Mouse (Mus musculus) kidney, postnatal 14 days (tissue): ENCODE measurements around the gene Adamtsl2.
A peak's percentile ranks its signal among the peaks of the same experiment; 100 is the strongest.

Source experiments
- DNase-seq: peaks from one replicate; pipeline ENCODE4 v3.0.0; 2022; ENCODE audit warnings: mixed read lengths

Adamtsl2 gene

DNA sequence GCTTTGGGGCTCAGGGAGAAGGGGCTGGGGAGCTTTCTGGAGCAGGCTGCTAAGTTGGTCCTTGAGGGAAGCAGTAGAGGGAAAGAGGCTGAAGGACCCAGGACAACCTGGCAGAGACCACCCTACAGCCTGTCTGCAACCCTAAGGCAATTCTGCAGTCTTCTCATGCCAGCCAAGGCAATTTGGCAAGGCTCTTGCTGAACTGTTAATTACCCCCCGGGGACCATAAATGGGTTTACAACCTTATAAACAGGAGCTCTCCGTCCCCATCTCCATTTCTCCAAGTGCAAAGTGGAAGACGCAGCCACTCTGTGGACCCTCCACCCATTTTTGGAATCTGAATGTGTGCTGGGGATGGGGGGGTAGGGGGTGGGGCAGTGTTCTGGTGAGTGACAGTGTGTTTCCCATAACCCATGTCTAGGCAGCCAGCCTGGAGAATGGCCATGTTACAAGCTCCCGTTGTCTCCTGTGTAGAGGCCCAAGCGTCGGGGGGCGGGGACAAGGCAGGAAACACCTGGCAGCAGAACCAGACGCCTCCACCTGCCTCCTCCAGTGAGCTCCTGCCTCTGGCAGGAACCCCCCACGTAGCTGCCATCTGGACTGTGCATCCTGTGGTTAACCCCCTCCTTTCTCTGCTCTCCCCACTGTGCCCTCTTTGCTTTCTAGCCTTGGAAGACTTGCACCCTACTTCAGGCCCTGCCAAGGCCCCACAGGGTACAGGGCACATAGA is 42.6 kb downstream of the Adamtsl2 start:
- DNase-seq = peak; percentile 38

DNA sequence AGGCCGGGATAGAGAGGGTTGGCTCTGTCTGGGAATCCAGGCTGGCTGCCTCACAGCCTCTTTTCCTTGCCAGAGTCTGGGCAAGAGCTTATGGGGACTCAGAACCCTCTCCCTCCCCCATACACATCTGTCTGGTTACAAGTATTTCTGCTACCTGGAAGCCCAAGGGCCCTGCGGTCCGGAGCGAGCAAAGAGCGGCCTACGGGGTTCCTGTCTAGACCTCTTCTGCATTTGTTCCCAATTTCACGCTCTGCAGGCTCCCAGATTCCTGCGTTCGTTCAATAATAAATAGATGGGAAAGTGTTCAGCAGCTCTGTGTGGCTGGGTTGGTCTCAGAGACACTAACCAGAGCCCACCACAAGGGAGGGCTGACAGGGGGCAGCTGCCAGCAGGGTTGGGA is 43.4 kb downstream of the Adamtsl2 start:
- DNase-seq = no peak

DNA sequence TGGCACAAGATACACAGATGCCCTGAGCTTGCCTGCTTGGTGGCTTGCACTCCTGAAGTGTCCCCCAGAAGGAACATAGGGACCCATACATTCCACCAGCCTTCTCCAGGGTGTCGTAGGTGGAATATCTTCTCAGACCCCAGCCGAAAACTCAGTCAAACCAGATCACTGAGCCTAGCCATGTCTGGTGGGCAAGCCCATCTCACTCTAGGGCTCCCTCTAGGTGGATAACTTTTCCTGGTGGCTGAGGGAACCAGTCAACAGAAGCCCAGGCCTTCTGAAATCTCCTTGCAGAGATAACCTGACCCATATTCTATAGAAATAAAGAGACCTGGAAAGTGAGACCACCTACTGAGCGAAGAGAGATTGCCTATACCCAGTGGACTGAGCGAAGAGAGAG is 43.9 kb downstream of the Adamtsl2 start:
- DNase-seq = no peak

DNA sequence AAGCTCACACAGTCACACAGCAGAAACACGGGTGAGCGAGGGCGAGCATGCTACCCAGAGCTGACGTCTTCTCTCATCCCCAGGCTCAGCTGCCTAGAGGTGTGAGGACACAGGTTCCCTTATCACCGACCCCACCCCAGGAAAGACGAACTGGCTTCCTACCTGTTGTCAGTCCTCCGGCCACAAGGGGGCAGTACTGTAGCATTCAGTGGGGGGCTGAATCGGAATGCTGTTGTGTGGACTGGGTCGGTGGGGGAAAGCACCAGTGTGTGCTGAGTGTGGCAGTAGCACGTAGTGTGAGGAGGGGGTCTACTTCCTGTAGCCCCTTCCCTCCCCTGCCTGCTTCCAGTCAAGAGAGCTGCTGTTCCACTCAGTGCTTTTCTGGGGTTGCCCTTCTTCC is 46.8 kb downstream of the Adamtsl2 start:
- DNase-seq = peak; percentile 44

DNA sequence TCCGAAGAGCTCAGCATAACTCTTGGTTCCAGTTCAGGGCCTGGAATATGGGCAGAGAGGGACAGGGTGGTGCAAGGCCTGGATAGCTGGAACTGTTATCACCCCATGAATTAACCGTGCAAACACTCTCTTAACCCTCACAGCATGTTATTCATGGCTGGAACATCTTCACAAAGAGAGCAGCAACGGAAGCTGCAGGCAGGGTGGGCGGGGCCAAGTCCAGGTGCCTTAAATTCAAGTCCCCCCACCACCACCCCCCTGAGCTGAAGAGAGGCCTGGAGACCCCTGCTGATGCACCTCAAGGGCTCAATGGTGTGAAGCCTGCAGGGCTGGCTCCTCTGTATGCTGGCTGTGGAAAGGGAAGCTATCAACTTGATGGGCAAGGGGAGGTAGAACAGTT is 47.3 kb downstream of the Adamtsl2 start:
- no peak for DNase-seq

DNA sequence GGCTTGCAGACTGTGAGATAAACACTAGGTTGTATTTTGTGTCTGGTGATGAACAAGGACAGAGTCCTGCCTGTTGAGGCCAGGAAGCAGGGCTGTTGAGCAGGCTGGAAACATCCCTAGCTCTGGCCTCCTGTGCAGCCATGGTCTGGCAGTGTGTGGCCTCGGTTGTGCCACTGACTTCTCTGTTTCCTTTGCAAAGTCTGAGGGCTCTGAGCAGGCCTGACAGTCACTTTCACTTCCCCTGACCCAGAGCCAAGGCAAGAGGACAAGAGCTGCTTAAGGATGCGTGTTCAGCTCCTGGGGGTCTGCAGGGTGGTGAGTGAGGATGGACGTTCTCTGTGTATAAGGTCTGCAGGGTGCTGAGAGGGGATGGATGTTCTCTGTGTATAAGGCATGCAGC is 49.8 kb downstream of the Adamtsl2 start:
- DNase-seq = no peak

DNA sequence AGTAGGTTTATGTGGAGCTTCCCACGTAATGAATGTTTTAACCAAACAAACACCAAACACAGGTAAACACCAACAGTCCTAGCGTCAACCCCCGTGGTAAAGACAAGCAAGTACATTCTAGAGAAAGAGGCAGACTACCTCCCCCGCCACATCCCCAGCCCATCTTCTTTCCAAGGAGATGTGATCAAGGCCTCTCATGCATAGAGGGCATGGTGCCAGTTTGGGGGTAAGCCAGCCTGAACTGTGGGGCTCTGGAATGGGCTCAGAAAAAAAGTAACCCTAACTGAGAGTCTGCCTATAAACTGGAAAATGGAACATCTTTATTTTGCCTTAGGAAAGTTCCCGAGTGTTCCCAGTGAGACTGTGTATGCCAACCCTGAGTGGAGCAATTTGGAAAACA is 56.8 kb downstream of the Adamtsl2 start:
- no peak for DNase-seq

DNA sequence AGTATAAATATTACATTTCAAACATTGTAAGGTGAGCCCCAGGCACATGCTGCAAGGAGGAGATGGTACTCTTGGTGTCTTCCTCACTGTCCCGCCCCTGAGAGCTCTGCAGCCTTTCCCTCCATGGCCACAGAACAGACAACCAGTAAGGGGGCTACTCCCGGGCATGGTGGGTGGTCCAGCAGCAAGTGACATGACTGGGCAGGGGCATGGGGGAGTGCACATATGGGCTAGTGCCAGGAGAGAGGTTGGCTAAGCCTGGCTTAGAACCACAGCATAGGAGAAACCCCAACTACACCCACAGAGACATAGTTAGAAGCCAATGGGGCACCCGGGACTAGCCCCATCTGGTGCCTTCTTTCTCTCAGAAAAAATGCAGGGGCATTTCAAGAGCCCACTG is 57.2 kb downstream of the Adamtsl2 start:
- DNase-seq = no peak

DNA sequence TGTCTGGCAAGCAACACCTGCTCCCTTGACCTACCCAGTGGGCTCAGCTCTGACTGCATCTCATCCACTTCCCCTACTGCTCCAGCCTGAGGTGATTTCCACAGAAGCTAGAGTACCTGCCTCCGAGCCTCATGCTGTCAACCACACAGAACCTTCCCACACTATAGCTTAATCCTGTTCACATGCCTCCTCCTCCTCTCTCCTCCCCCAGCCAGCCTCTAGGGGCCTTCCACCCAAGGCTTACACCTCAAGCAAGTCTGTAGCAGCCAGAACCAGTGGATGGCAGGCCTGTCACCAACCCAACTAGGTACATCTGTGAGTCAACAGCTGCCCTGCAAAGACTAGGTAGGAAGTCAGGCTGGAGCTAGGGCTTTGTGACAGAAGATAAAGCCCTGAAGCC is 57.6 kb downstream of the Adamtsl2 start:
- no peak for DNase-seq

DNA sequence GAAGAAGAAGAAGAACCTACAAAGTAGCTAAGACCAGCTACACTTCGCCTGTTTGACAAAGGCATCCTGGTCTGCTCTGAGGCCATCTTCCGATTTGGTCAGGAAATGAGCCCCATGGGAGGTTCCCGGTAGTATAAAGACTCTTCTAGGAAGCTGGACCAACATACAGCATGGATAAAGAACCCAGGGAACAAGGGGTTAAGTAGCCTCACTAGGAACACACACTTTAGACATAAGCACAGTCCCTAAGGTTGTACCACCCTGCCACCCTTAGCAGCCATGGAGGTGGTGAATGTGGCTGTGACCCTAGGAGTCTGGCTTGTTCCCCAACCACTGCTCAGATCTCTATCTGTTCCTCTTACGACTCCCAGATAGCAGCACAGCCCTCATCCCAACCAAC is 59.2 kb downstream of the Adamtsl2 start:
- DNase-seq = no peak

DNA sequence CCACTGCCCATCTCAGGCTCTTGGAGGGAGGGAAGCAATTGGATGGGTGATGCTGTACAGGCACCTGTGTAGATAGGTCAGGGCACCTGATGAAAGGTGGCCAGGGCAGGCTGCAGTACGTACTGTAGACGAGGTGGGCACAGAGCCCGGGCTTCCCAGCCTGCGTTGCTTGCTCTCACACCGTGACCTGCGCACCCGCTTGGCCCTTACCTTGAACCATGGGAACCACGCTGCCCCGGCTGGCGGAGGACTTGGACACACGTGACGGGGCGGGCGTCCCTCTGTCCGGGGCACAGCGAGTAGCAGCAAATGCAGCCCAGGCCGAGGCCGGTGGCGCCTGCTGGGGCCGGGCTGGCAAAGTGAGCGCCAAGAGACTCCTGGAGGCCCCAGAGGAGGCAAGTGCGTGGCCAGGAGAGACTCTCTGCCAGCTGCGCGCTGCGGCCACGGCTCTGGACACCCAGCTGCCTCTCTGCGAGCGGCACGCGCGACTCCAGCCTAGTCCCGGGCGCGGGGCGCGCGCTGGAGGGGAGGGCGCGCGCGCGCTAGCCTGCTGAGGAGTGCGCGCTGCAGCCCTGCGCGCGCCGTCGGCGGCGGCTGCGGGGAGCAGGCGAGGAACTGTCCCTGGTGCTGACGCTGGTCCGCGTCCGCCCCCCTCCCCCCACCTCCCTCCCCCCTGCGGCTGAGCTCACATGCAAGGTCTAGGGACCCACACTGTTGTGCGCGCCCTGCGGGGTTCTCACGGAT is 62.9 kb downstream of the Adamtsl2 start, which contains the start of gene Fam163b:
Fam163b (minus strand) TSS at position 542 of the 744 bp plus-strand sequence.
- DNase-seq = peak; percentile 71

DNA sequence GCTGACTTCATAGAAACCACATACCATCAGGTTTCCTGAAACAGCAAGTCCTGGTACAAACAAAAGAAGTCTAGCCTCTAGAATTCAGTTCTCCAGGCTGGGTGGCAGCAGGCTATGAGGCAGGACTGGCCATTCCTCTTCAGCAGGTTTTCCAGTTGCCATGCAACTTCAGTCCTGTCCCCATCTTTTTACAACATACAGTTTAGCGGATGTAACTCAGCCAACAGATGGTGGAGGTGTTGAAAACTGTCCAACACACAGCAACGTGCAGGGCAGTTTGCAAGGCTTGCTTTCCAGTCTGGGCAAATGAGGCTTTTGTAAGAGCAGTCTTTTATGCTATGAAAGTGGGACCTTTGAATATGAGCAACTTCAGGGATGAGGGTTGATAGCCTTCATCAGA is 65.8 kb downstream of the Adamtsl2 start:
- DNase-seq = no peak

DNA sequence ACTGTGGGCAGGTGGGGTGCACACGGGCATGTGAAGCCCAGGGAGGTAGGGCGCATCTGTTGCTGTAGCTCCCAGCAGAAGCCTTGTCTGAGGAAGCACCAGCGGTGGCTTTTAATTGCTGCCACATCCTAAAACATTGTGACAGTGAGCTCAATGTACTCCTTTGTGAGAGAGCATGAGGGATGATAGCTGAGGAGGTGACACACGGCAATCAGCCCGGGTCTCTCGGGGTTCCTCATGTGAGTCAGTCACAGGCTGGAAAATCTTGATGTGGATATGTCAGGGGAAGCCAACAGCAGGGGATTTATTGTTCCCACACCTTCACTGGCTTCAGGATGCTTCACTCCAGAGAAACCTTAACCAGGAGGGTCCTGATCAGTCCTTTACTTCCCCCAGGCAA is 67.7 kb downstream of the Adamtsl2 start:
- DNase-seq = no peak

DNA sequence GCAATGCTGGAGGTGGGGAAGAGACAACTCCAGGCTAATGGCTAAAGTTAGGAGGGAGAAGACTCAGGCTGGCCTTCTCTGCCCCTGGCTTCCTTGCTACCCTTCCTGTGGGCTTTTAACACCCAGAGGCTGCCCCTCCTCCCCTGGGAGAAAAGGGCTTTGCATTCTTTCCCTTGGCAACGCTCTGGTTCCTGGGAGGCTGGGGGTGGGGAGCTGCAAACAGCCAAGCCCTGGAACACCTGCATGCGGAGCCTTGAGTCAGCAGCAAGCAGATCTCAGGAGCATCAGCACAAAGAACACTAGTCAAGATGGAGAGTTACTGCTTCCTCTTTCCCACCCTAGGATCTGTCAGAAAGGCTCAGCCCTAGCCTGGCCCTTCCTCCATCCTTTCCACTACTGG is 70.3 kb downstream of the Adamtsl2 start:
- no peak for DNase-seq

DNA sequence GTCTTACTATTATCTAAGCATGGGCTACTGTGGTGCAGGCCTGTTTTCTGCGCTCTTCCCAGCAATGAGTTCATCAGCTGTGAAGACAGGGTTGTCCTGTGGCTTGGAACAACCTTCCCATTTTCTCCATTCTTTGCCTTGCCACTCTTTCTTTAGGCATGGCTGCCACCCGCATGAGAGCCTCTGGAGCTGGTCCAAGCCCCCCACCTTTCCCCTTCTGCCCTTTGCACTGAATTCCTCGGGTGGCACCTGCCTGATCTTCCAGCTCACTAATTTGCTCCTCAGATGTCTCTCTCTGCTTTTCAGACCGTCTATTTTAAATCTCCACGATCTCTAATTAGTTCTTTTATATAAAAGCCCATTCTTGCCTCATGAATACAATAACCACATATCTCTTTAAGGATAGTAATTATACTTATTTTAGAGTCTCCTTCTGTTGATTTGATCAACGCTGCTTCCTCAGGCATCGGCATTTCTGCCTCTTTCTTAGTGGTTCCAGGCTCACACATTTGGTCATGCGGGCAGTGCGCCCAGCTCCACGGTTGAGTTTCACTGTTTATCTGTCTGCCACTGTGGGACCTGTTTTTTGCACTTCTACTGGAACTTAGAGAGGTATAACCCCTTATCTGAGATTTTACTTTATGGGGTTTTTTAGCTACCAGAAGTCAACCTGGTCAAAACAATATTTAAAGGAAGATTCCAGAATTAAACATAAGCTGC is 75.4 kb downstream of the Adamtsl2 start:
- peak; percentile 77 for DNase-seq

DNA sequence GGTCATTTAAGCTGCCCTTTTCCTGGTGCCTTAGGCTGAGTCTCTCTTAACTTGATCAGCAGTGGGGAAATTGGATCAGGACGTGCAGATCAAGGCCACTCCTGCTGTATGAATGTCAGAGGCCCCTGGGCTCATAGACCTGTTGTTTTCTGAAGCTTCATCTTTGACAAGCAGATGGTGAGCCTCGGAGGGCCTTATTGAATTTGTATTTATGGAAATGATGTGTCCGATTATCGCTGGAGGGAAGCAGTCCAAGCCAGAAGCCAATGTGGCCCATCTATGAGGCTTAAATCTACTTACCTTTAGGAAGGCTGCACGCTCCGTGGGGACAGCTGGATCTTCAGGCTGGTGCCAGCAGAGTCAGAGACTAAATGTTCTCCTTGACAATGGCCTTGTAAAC is 77.4 kb downstream of the Adamtsl2 start:
- no peak for DNase-seq
